Mouse (Mus musculus): ENCODE data around the gene Rap1gap2. TPM values are rescaled to one million over a fixed set of nuclear protein-coding genes. Genes with fewer than 3 reads are reported as not detected.

Rap1gap2 gene
- 13.1 and 13.7 TPM in 2 replicates for polyA plus RNA-seq (2015; fragmentation: Nextera tagmentation; extraction: Ambion mirVana)

DNA sequence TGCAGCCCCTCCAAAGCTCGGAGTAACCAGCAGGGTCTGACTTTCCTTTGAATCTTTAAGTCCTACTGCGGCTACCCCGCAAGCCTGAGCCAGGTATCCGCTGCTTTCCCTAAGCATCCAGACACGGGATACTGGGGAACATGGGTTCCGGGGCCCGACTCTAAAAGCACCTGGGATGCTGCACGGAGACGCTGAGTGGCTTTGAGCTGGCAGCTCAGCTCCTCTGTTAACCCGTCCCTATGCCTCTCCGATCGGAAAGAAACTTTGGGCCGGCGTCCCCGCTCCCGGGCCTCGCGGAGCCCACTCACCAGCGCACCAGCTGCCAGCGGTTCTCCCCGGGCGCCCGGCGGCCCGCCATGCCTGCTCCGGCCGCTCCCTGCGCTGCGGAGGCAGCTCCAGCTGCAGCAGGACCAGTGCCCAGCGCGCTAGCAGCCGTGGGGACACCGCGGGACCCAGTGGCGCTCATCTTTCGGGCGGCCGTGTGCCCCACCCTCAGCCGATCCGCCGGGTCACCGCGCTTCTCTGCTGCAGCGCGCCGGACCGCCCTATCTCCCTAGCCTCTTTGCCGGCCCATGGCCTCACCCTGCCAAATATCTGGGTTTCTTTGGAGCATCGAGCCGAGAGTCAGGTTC lies at the start of gene Rap1gap2:
Gene Rap1gap2 (minus strand): TSS at position 371 of the 632 bp plus-strand sequence.
- H3K4me3 ChIP-seq (replicated peaks): peak within 1 kb of the TSS; percentile 48
- ATAC-seq (ENCODE audit: low FRiP score): no peak
- H3K4me1 ChIP-seq: peaks cover 12% of the 10 kb centered on the region
- no peaks in the 10 kb centered on the region for H3K9me3 ChIP-seq (replicated peaks)
- H3K27ac ChIP-seq (replicated peaks): no peak within 1 kb of the TSS
- H3K4me2 ChIP-seq: peak within 1 kb of the TSS; percentile 92
- H3K9ac ChIP-seq (replicated peaks): peak within 1 kb of the TSS; percentile 51
- H3K36me3 ChIP-seq: no peaks in the 10 kb centered on the region
- H3K27me3 ChIP-seq (replicated peaks): peaks cover 53% of the 10 kb centered on the region
- WGBS: 2% methylated on average over 47 of the region's 50 CpGs

- Histone ChIP-seq H3K4me3 (replicated peaks) (no peak overlapping the region), H3K4me2 (no peak overlapping the region), H3K27me3 (replicated peaks) (no peaks in the 10 kb centered on the region), H3K9ac (replicated peaks) (no peak overlapping the region), H3K9me3 (replicated peaks) (no peaks in the 10 kb centered on the region), H3K36me3 (peaks cover 87% of the 10 kb centered on the region), H3K27ac (replicated peaks) (no peak overlapping the region), H3K4me1 (no peaks in the 10 kb centered on the region)
- ATAC-seq (ENCODE audit: low FRiP score): no peak
- 98% methylated on average over 13 of the region's 13 CpGs for WGBS
These were observed 49.6 kb upstream of the Rap1gap2 start for GRCm38 (mm10) chr11:74660336-74660735.

- Histone ChIP-seq H3K4me3 (replicated peaks) (no peak overlapping the region), H3K27ac (replicated peaks) (no peak overlapping the region), H3K9me3 (replicated peaks) (no peaks in the 10 kb centered on the region), H3K27me3 (replicated peaks) (no peaks in the 10 kb centered on the region), H3K9ac (replicated peaks) (no peak overlapping the region), H3K4me2 (no peak overlapping the region), H3K36me3 (peaks cover 44% of the 10 kb centered on the region), H3K4me1 (peaks cover 38% of the 10 kb centered on the region)
- no peak for ATAC-seq (ENCODE audit: low FRiP score)
- 87% methylated on average over 3 of the region's 3 CpGs for WGBS
These were observed 45.2 kb upstream of the Rap1gap2 start for GRCm38 (mm10) chr11:74655941-74656340.

DNA sequence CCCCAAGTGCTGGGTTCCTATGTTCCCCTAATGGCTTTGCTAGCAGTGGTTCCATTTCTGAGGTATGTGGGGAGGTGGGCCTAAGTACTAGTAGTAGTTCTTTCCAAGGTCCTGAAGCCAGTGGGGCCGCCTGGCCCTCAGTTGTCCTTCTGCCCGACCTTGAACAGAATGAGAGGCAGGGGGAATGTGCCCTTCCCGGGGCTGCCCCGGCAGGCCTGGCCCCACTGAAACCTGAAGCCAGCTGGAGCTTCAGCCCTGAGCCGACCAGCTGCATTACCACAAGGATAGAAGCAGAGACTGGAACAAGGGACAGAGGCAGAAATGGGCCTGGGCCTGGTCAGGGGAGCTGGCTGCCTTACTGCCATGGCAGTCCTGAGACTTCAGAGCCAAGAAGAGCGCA lies 42.7 kb upstream of the Rap1gap2 start:
- ATAC-seq (ENCODE audit: low FRiP score): no peak
- no peaks in the 10 kb centered on the region for H3K27me3 ChIP-seq (replicated peaks)
- peaks cover 56% of the 10 kb centered on the region for H3K4me1 ChIP-seq
- H3K9me3 ChIP-seq (replicated peaks): no peaks in the 10 kb centered on the region
- peak overlapping the region; percentile 66 for H3K27ac ChIP-seq (replicated peaks)
- H3K4me2 ChIP-seq: 0 out of 2 replicates have a peak overlapping the region, but pooled peaks have one; percentile 17
- peaks cover 18% of the 10 kb centered on the region for H3K36me3 ChIP-seq
- 0 out of 2 replicates have a peak overlapping the region, but pooled peaks have one; percentile 26 for H3K9ac ChIP-seq (replicated peaks)
- no peak overlapping the region for H3K4me3 ChIP-seq (replicated peaks)
- 72% methylated on average over 6 of the region's 6 CpGs for whole genome bisulfite sequencing

- Histone ChIP-seq H3K4me1 (peaks cover 58% of the 10 kb centered on the region), H3K9ac (replicated peaks) (no peak overlapping the region), H3K4me2 (peak overlapping the region; percentile 17), H3K9me3 (replicated peaks) (no peaks in the 10 kb centered on the region), H3K4me3 (replicated peaks) (no peak overlapping the region), H3K36me3 (peaks cover 12% of the 10 kb centered on the region), H3K27me3 (replicated peaks) (no peaks in the 10 kb centered on the region), H3K27ac (replicated peaks) (peak overlapping the region; percentile 66)
- WGBS: 60% methylated on average over 4 of the region's 4 CpGs
- no peak for ATAC-seq (ENCODE audit: low FRiP score)
These were observed 42.1 kb upstream of the Rap1gap2 start for GRCm38 (mm10) chr11:74652791-74653191.

GRCm38 (mm10) chr11:74650576-74651100 lies 39.9 kb upstream of the Rap1gap2 start:
- WGBS: 67% methylated on average over 4 of the region's 4 CpGs
- H3K9ac ChIP-seq (replicated peaks): peak overlapping the region; percentile 83
- H3K4me1 ChIP-seq: peaks cover 58% of the 10 kb centered on the region
- H3K27me3 ChIP-seq (replicated peaks): no peaks in the 10 kb centered on the region
- H3K4me3 ChIP-seq (replicated peaks): peak overlapping the region; percentile 92
- H3K27ac ChIP-seq (replicated peaks): no peak overlapping the region
- no peaks in the 10 kb centered on the region for H3K36me3 ChIP-seq
- no peaks in the 10 kb centered on the region for H3K9me3 ChIP-seq (replicated peaks)
- H3K4me2 ChIP-seq: peak overlapping the region; percentile 90
- no peak for ATAC-seq (ENCODE audit: low FRiP score)

GRCm38 (mm10) chr11:74649647-74650551 lies 39.2 kb upstream of the Rap1gap2 start:
- ATAC-seq (ENCODE audit: low FRiP score): peak; percentile 58
- Histone ChIP-seq H3K27ac (replicated peaks) (peak overlapping the region; percentile 82), H3K4me3 (replicated peaks) (peak overlapping the region; percentile 92), H3K4me2 (peak overlapping the region; percentile 90), H3K36me3 (no peaks in the 10 kb centered on the region), H3K27me3 (replicated peaks) (no peaks in the 10 kb centered on the region), H3K9me3 (replicated peaks) (no peaks in the 10 kb centered on the region), H3K9ac (replicated peaks) (peak overlapping the region; percentile 83), H3K4me1 (peaks cover 56% of the 10 kb centered on the region)
- WGBS: 2% methylated on average over 47 of the region's 53 CpGs

DNA sequence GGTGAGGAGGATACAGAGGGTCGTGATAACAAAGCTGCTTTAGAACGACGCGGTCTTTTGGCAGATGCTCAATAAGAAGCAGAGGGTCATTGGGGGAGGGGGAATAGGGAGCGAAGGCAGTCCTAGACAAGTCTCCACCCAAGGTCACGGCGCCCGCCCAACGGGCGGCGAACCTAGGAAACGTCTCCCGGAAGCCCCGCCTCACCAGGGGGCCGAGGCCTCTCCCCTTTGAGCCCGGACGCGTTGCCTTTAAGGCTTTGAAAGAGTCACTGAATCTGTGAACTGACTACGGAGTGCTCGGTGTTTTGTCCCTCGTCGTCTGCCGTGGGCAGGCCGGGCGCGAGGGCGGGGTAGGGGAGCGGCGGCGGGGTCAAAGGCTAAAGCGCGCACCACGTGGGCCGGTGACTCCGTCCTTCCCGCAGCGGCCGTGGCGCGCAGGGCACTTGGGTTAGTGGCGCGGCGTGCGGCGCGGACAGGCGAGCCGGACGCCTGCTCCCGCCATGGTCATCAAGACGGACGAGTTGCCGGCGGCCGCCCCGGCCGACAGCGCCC lies 38.5 kb upstream of the Rap1gap2 start, which contains the start of gene Cluh:
Gene Cluh (plus strand): TSS at position 401 of the 552 bp plus-strand sequence.
- under 1% methylated on average over 55 of the region's 58 CpGs for WGBS
- H3K27ac ChIP-seq (replicated peaks): peak within 1 kb of the TSS; percentile 82
- no peaks in the 10 kb centered on the region for H3K27me3 ChIP-seq (replicated peaks)
- ATAC-seq (ENCODE audit: low FRiP score): peak; percentile 91
- H3K9me3 ChIP-seq (replicated peaks): no peaks in the 10 kb centered on the region
- peak within 1 kb of the TSS; percentile 92 for H3K4me3 ChIP-seq (replicated peaks)
- peak within 1 kb of the TSS; percentile 83 for H3K9ac ChIP-seq (replicated peaks)
- no peaks in the 10 kb centered on the region for H3K36me3 ChIP-seq
- peaks cover 53% of the 10 kb centered on the region for H3K4me1 ChIP-seq
- H3K4me2 ChIP-seq: peak within 1 kb of the TSS; percentile 90

GRCm38 (mm10) chr11:74648676-74649075 lies 38.0 kb upstream of the Rap1gap2 start:
- Histone ChIP-seq H3K36me3 (no peaks in the 10 kb centered on the region), H3K9ac (replicated peaks) (peak overlapping the region; percentile 83), H3K27me3 (replicated peaks) (no peaks in the 10 kb centered on the region), H3K4me3 (replicated peaks) (peak overlapping the region; percentile 92), H3K9me3 (replicated peaks) (no peaks in the 10 kb centered on the region), H3K27ac (replicated peaks) (peak overlapping the region; percentile 82), H3K4me1 (peaks cover 48% of the 10 kb centered on the region), H3K4me2 (peak overlapping the region; percentile 90)
- ATAC-seq (ENCODE audit: low FRiP score): no peak; the same call in 1 of the 2 replicates
- WGBS: 0% methylated on average over 1 of the region's 1 CpGs

- H3K4me3 ChIP-seq (replicated peaks): no peak overlapping the region
- H3K4me1 ChIP-seq: peaks cover 41% of the 10 kb centered on the region
- peak overlapping the region; percentile 82 for H3K27ac ChIP-seq (replicated peaks)
- WGBS: 96% methylated on average over 1 of the region's 1 CpGs
- H3K36me3 ChIP-seq: no peaks in the 10 kb centered on the region
- H3K4me2 ChIP-seq: no peak overlapping the region
- H3K9me3 ChIP-seq (replicated peaks): no peaks in the 10 kb centered on the region
- H3K27me3 ChIP-seq (replicated peaks): no peaks in the 10 kb centered on the region
- H3K9ac ChIP-seq (replicated peaks): no peak overlapping the region
- no peak for ATAC-seq (ENCODE audit: low FRiP score)
These were observed 37.3 kb upstream of the Rap1gap2 start for GRCm38 (mm10) chr11:74647966-74648365.

DNA sequence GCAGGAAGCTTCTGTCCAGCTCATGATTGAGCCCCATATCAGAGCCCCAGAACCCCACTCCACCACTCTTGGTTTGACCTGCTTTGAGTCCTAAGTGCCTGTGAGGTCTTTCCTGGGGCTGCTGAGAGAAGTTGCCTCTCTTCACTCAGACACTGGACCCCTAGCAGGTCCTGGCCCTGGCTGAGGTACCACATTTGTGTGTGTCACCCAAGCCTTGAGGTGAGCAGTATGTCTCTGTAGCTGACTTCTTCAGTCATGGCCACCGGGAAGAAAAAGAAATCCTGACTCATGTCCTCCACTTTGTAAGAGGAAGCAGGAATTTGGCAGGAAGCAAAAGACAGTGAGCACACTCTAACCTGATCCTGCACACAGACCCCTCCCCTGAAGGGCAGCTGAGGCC lies 28.9 kb upstream of the Rap1gap2 start:
- Histone ChIP-seq H3K27ac (replicated peaks) (no peak overlapping the region), H3K9me3 (replicated peaks) (no peaks in the 10 kb centered on the region), H3K4me3 (replicated peaks) (no peak overlapping the region), H3K4me1 (peaks cover 26% of the 10 kb centered on the region), H3K9ac (replicated peaks) (no peak overlapping the region), H3K4me2 (no peak overlapping the region), H3K27me3 (replicated peaks) (0 out of 2 replicates have a peak, but pooled peaks cover 3% of the 10 kb centered on the region), H3K36me3 (no peaks in the 10 kb centered on the region)
- no peak for ATAC-seq (ENCODE audit: low FRiP score)
- 71% methylated on average over 1 of the region's 1 CpGs for WGBS

All from neural tube, embryonic 15.5 days (tissue).